Mouse (Mus musculus): Measurements from ENCODE around the gene Flt3. TPM values are rescaled to one million over a fixed set of nuclear protein-coding genes. Genes with fewer than 3 reads are reported as not detected.

The Flt3 gene
- total RNA-seq, 2 experiments from 2014 or later: 0.07 to 0.12 TPM

DNA sequence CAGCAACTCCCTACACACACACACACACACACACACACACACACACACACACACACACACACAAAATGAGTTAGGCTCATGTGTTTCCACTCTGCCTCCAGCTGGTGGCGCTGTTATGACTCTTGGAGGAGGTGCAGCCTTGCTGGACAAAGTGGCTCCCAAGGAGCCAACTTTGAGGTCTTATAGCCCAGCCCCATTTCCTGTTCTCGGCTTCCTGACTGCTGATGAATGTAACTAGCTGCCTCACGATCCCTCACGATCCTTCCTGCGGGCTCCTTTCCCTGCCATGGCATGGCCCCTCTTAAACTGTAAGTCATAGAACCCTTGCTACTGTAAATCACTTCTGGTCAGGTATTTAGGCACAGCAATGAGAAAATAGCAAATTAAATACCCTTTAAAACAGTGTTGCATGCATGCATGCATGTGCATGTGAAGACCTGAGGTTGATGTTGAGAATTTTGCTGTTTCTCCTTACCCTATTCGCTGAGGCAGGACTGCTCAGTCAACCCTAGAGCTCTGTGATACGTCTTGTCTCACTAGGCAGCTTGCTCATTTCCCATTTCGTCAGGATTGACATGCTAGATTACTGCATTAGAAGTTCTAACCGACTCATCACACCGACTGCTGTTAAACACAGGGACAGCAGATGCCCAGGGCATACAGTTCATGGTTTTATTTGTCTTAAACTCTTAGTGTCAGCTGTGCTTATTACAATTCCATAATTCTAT, 18.3 kb upstream of the Flt3 start:
- intact Hi-C loops (cut with DNase I): loop anchor here (5.0 to 10.0 kb wide), 3 partner anchors 114 to 826 kb away; no protein-coding TSS in a partner anchor
- peak; percentile 35 to 77 for DNase-seq

DNA sequence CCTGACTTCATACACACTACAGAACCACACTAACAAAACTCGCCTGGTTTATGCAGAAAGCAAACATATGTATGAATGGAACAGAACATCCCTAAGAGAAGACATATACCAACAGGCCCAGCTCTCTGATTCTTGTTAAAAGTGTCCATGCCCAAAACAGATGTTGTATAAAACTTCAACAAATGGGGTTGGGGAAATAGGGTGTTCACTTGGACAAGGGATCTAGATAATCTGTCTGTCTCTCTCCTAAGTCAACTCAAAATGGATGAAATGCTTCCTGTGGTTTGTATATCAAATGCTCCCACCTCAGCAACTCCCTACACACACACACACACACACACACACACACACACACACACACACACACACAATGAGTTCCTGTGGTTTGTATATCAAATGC, 17.7 kb upstream of the Flt3 start:
- intact Hi-C loops (cut with DNase I): loop anchor here (5.0 to 10.0 kb wide), 3 partner anchors 114 to 827 kb away; no protein-coding TSS in a partner anchor
- no peak for DNase-seq

- intact Hi-C loops (cut with DNase I): loop anchor here (10.0 kb wide), 1 partner anchor 834 kb away; no protein-coding TSS in a partner anchor
- DNase-seq: no peak
Observed at GRCm38 (mm10) chr5:147410585-147410984, 10.3 kb upstream of the Flt3 start.

GRCm38 (mm10) chr5:147408731-147409130, 8.4 kb upstream of the Flt3 start:
- intact Hi-C loops (cut with DNase I): no loop called here
- DNase-seq: peak in 1 of 2 experiments; percentile 25

DNA sequence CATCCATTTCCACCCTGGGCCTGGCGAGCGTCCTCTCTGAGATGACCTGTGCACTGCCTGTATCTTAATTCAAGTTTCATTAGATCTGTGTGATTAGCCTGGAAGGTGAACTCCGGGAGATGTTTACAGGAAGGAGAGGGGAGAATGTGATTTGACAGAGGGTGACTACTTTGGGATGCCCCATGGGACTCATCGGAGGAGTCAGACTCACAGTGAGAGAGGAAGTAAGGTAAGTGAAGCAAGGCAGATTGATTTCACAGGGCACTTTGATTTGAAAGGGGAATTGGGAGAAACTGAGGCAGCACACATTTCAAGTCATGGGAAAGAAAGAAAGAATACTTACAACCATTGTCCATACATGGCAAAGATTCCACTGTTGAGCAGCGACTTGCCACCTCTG, 5.8 kb upstream of the Flt3 start:
- intact Hi-C loops (cut with DNase I): no loop called here
- no peak for DNase-seq

- DNase-seq: peak; percentile 43 to 65
- intact Hi-C loops (cut with DNase I): loop anchor here (5.0 kb wide), 2 partner anchors 445 to 540 kb away; no protein-coding TSS in a partner anchor
Observed at GRCm38 (mm10) chr5:147402505-147402904, 2.2 kb upstream of the Flt3 start.

DNA sequence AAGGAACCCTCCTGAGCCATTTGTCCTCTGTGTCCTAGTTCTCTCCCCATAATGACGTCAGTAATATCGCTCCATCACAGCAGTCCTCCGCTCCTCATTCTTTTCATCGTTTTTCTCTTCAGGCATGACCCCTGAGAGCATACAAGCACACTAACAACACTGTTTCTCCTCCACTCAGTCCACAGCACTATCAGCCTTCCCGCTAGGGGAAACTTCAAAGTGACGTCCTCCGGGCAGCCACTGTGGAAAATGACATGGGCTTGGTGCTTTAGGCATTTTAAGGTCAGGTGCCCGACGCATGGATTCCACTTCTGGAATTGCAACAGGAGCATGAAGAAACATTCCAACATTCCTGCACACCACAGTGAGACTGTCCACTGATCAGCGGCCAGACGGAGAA, 735 bp upstream of the Flt3 start:
- intact Hi-C loops (cut with DNase I): loop anchor here (5.0 kb wide), 2 partner anchors 446 to 541 kb away; no protein-coding TSS in a partner anchor
- no peak for DNase-seq

DNA sequence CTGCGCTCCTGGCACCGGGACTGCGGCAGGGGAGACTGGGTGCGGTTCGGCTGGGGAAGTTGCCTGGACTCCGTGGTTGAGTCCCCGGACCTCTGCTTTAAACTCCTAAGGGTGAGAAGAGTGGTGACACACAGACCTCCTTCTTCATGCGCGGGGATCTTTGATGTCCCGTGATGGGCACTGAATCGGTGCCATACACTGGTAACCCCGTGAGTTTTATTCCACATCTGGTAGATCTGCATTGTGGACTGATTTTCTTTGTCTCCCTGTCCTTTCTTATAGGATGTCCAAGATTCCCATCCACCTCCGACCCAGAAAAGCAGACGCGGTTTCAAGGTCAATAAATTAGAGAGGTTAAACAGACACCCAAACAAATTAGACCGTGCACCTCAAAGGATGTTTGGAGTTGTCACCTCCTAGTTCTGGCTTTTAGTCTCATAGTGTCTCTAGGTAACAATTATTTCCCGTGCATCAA, 253 bp upstream of the Flt3 start:
- intact Hi-C loops (cut with DNase I): loop anchor here (5.0 kb wide), 2 partner anchors 447 to 542 kb away; no protein-coding TSS in a partner anchor
- DNase-seq: peak in 1 of 2 experiments; percentile 16

- intact Hi-C loops (cut with DNase I): no loop called here
Observed at GRCm38 (mm10) chr5:147395050-147395449, 5.2 kb downstream of the Flt3 start.

DNA sequence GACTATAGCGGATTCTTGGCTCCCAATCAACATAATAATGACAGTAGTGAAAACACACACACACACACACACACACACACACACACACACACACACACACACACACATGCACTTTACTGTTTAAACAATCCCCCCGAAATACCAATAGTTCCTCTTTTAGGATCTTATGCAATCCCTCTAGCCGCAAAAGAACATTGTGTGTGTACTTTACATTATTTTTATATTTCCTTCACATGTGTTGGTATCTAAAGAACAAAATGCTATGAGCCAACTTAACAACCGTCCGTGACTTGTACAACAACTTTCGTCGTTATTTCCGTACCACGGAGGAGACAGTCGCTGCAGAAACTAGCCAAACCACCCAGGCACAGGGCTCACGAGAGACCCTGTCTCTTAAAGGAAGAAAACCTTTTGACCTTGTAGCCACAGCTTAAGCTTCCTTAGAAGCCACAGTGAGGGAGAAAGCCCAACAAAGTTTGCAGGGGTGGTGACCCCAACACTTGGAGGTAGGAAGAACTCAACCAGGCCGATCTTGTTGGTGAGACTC, 7.5 kb downstream of the Flt3 start:
- intact Hi-C loops (cut with DNase I): no loop called here
- DNase-seq: no peak

More at GRCm38 (mm10) chr5:147395050-147395449, 5.2 kb downstream of the Flt3 start:
- DNase-seq: no peak

DNA sequence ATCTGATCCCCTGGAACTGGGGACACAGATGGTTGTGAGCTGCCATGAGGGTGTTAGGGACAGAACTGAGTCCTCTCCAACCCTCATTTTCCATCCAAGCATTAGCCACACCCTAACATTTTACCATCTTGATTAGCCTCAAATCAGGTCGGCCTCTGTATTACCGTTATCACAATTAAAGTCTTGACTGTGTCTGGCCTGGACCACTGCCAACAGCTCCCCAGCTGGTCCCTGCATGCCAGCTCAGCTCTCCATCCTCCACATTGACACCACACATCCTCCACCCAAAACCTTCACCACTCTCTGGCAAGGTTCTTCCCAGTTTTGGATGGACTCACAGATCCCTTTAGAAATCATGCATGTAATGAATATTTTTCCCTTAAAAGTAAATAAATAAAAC, 9.5 kb downstream of the Flt3 start:
- DNase-seq: no peak
- intact Hi-C loops (cut with DNase I): no loop called here

DNA sequence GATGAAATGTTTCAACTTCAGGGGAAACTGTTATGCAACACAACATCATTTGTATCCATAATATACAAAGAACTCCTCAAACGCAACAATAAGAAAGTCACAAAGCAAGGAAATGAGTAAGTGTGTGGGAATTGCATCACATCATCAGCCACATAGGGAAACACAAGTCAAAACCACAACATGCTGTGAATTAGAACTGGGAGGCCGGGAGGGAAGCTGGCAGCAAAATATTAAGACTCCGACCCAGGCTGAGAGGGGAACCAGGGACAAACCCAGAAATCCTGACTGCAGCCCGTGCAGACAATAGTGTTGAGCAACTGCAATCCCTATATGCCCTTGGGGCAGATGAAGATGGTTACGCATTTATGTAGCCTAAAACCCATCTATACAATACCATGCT, 11.2 kb downstream of the Flt3 start:
- intact Hi-C loops (cut with DNase I): no loop called here
- no peak for DNase-seq

- intact Hi-C loops (cut with DNase I): no loop called here
- no peak for DNase-seq
Observed at GRCm38 (mm10) chr5:147388376-147389008, 11.8 kb downstream of the Flt3 start.

- intact Hi-C loops (cut with DNase I): no loop called here
- no peak for DNase-seq
Observed at GRCm38 (mm10) chr5:147386865-147387264, 13.4 kb downstream of the Flt3 start.

DNA sequence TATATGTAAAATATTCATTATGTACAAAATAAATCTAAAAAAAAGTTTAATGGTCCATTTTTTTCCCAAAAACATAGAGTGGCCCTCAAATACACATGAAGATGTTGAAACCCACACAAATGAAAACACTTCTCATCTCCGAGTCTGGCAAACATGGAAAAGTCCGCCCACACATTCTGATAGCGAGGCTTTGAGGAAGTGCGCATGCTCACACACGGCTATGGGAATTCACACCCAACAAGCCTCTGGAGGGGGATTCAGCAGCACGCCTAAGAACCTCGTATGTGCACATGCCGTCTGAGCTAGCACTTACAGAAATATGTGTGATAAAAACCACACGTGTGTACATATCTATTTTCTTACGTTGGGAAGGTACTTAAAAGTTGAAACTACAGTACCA, 18.9 kb downstream of the Flt3 start:
- intact Hi-C loops (cut with DNase I): no loop called here
- peak; percentile 44 to 50 for DNase-seq

- no peak for DNase-seq
- intact Hi-C loops (cut with DNase I): no loop called here
Observed at GRCm38 (mm10) chr5:147379481-147379880, 20.8 kb downstream of the Flt3 start.

DNA sequence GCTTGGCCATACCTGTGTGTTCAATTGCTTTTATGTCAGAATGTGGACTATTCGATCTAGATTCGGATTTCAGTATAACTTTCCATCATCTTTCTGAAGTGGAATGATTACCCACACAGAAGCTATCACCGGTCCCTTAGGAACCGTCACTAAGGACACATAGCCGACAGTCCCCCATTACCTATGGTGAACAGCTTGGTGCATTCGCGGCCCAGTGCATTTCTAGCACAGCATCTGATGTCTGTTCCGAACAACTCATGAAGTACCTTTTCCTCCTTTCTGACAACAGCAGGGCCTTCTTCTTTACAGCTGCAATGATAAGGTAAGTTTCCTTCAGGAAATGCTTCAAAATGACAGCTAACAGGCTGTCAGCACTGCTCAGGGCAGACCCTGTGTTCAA, 30.0 kb downstream of the Flt3 start:
- DNase-seq: no peak
- intact Hi-C loops (cut with DNase I): no loop called here

GRCm38 (mm10) chr5:147368221-147368620, 32.1 kb downstream of the Flt3 start:
- DNase-seq: no peak
- intact Hi-C loops (cut with DNase I): no loop called here

- intact Hi-C loops (cut with DNase I): no loop called here
- no peak for DNase-seq
Observed at GRCm38 (mm10) chr5:147365995-147366765, 34.1 kb downstream of the Flt3 start.

GRCm38 (mm10) chr5:147363054-147363453, 37.2 kb downstream of the Flt3 start:
- DNase-seq: peak; percentile 8 to 17
- intact Hi-C loops (cut with DNase I): no loop called here

- intact Hi-C loops (cut with DNase I): no loop called here
- DNase-seq: no peak
Observed at GRCm38 (mm10) chr5:147358481-147358880, 41.8 kb downstream of the Flt3 start.
